Mouse (Mus musculus): ENCODE data around the gene Elp1. TPM values are rescaled to one million over a fixed set of nuclear protein-coding genes. Genes with fewer than 3 reads are reported as not detected.

Gene Elp1
- polyA plus RNA-seq (2016; fragmentation: Nextera tagmentation; extraction: Ambion mirVana) = 85.0 and 85.2 TPM in 2 replicates

- H3K4me2 ChIP-seq (replicated peaks) = peak within 1 kb of the TSS; percentile 69
- peak within 1 kb of the TSS; percentile 85 for H3K27ac ChIP-seq
- ATAC-seq (ENCODE audit: insufficient number of reproducible peaks, insufficient read depth, low FRiP score, low TSS enrichment) = peak; percentile 95
- H3K9ac ChIP-seq = peak within 1 kb of the TSS; percentile 92
- H3K4me1 ChIP-seq = peaks cover 16% of the 10 kb centered on the region
- H3K4me3 ChIP-seq = peak within 1 kb of the TSS; percentile 97
- no peaks in the 10 kb centered on the region for H3K27me3 ChIP-seq
- H3K36me3 ChIP-seq = peaks cover 42% of the 10 kb centered on the region
- H3K9me3 ChIP-seq = no peaks in the 10 kb centered on the region
- WGBS = under 1% methylated on average over 72 of the region's 72 CpGs
These were observed at the start of gene Elp1, which contains the start of gene Fam206a for GRCm38 (mm10) chr4:56801907-56802668. TSS of gene Elp1 (minus strand) at chr4:56802331. TSS of gene Fam206a (plus strand) at chr4:56802345.

GRCm38 (mm10) chr4:56850724-56851123 lies 48.6 kb upstream of the Elp1 start:
- no peak for ATAC-seq (ENCODE audit: insufficient number of reproducible peaks, insufficient read depth, low FRiP score, low TSS enrichment)
- H3K27ac ChIP-seq = no peak overlapping the region
- H3K9me3 ChIP-seq = no peaks in the 10 kb centered on the region
- 0 out of 2 replicates have a peak, but pooled peaks cover 12% of the 10 kb centered on the region for H3K4me1 ChIP-seq
- no peak overlapping the region for H3K4me2 ChIP-seq (replicated peaks)
- H3K4me3 ChIP-seq = no peak overlapping the region
- no peaks in the 10 kb centered on the region for H3K27me3 ChIP-seq
- 26% methylated on average over 6 of the region's 6 CpGs for WGBS
- no peak overlapping the region for H3K9ac ChIP-seq
- no peaks in the 10 kb centered on the region; the same call in 1 of the 2 replicates for H3K36me3 ChIP-seq

GRCm38 (mm10) chr4:56848044-56848443 lies 45.9 kb upstream of the Elp1 start:
- WGBS = 76% methylated on average over 6 of the region's 6 CpGs
- H3K9me3 ChIP-seq = no peaks in the 10 kb centered on the region
- no peak for ATAC-seq (ENCODE audit: insufficient number of reproducible peaks, insufficient read depth, low FRiP score, low TSS enrichment)
- no peak overlapping the region for H3K4me3 ChIP-seq
- no peaks in the 10 kb centered on the region for H3K27me3 ChIP-seq
- H3K27ac ChIP-seq = no peak overlapping the region
- H3K4me1 ChIP-seq = 0 out of 2 replicates have a peak, but pooled peaks cover 12% of the 10 kb centered on the region
- peaks cover 15% of the 10 kb centered on the region for H3K36me3 ChIP-seq
- no peak overlapping the region for H3K9ac ChIP-seq
- H3K4me2 ChIP-seq (replicated peaks) = no peak overlapping the region

GRCm38 (mm10) chr4:56847400-56847799 lies 45.3 kb upstream of the Elp1 start:
- no peak overlapping the region for H3K4me3 ChIP-seq
- 87% methylated on average over 3 of the region's 3 CpGs for WGBS
- no peak for ATAC-seq (ENCODE audit: insufficient number of reproducible peaks, insufficient read depth, low FRiP score, low TSS enrichment)

GRCm38 (mm10) chr4:56845896-56846533 lies 43.9 kb upstream of the Elp1 start:
- no peak overlapping the region for H3K27ac ChIP-seq
- H3K9me3 ChIP-seq = no peaks in the 10 kb centered on the region
- 58% methylated on average over 12 of the region's 12 CpGs for WGBS
- no peak overlapping the region for H3K9ac ChIP-seq
- peaks cover 16% of the 10 kb centered on the region for H3K36me3 ChIP-seq
- H3K4me2 ChIP-seq (replicated peaks) = no peak overlapping the region
- H3K27me3 ChIP-seq = no peaks in the 10 kb centered on the region
- no peak overlapping the region for H3K4me3 ChIP-seq
- H3K4me1 ChIP-seq = 0 out of 2 replicates have a peak, but pooled peaks cover 5% of the 10 kb centered on the region
- no peak for ATAC-seq (ENCODE audit: insufficient number of reproducible peaks, insufficient read depth, low FRiP score, low TSS enrichment)

More at GRCm38 (mm10) chr4:56847400-56847799, 45.3 kb upstream of the Elp1 start:
- Histone ChIP-seq H3K9me3 (no peaks in the 10 kb centered on the region), H3K4me1 (0 out of 2 replicates have a peak, but pooled peaks cover 12% of the 10 kb centered on the region), H3K27ac (no peak overlapping the region), H3K36me3 (peaks cover 15% of the 10 kb centered on the region), H3K27me3 (no peaks in the 10 kb centered on the region), H3K9ac (no peak overlapping the region), H3K4me2 (replicated peaks) (no peak overlapping the region)

GRCm38 (mm10) chr4:56844911-56845310 lies 42.8 kb upstream of the Elp1 start:
- WGBS = 90% methylated on average over 4 of the region's 4 CpGs
- ATAC-seq (ENCODE audit: insufficient number of reproducible peaks, insufficient read depth, low FRiP score, low TSS enrichment) = no peak
- H3K27me3 ChIP-seq = no peaks in the 10 kb centered on the region
- no peaks in the 10 kb centered on the region for H3K4me1 ChIP-seq
- H3K4me2 ChIP-seq (replicated peaks) = no peak overlapping the region
- peaks cover 23% of the 10 kb centered on the region for H3K36me3 ChIP-seq
- no peak overlapping the region for H3K9ac ChIP-seq
- H3K27ac ChIP-seq = no peak overlapping the region
- no peaks in the 10 kb centered on the region for H3K9me3 ChIP-seq
- H3K4me3 ChIP-seq = no peak overlapping the region

- Histone ChIP-seq H3K9ac (no peak overlapping the region), H3K27me3 (no peaks in the 10 kb centered on the region), H3K9me3 (no peaks in the 10 kb centered on the region), H3K36me3 (peaks cover 23% of the 10 kb centered on the region), H3K4me2 (replicated peaks) (no peak overlapping the region), H3K27ac (no peak overlapping the region), H3K4me1 (no peaks in the 10 kb centered on the region), H3K4me3 (no peak overlapping the region)
- 88% methylated on average over 2 of the region's 2 CpGs for WGBS
- no peak for ATAC-seq (ENCODE audit: insufficient number of reproducible peaks, insufficient read depth, low FRiP score, low TSS enrichment)
These were observed 41.8 kb upstream of the Elp1 start for GRCm38 (mm10) chr4:56843963-56844362.

- Histone ChIP-seq H3K36me3 (peaks cover 23% of the 10 kb centered on the region), H3K9me3 (no peaks in the 10 kb centered on the region), H3K9ac (no peak overlapping the region), H3K4me3 (no peak overlapping the region), H3K27ac (no peak overlapping the region), H3K4me1 (no peaks in the 10 kb centered on the region), H3K27me3 (no peaks in the 10 kb centered on the region), H3K4me2 (replicated peaks) (no peak overlapping the region)
- ATAC-seq (ENCODE audit: insufficient number of reproducible peaks, insufficient read depth, low FRiP score, low TSS enrichment) = no peak
- WGBS = 79% methylated on average over 7 of the region's 7 CpGs
These were observed 40.4 kb upstream of the Elp1 start for GRCm38 (mm10) chr4:56842501-56842900.

GRCm38 (mm10) chr4:56840297-56840696 lies 38.2 kb upstream of the Elp1 start:
- Histone ChIP-seq H3K4me1 (no peaks in the 10 kb centered on the region), H3K9me3 (no peaks in the 10 kb centered on the region), H3K9ac (no peak overlapping the region), H3K36me3 (peaks cover 31% of the 10 kb centered on the region), H3K27ac (no peak overlapping the region), H3K4me2 (replicated peaks) (no peak overlapping the region), H3K4me3 (no peak overlapping the region), H3K27me3 (no peaks in the 10 kb centered on the region)
- 85% methylated on average over 3 of the region's 3 CpGs for WGBS
- no peak for ATAC-seq (ENCODE audit: insufficient number of reproducible peaks, insufficient read depth, low FRiP score, low TSS enrichment)

GRCm38 (mm10) chr4:56837661-56838060 lies 35.5 kb upstream of the Elp1 start:
- 57% methylated on average over 6 of the region's 6 CpGs for WGBS
- no peak overlapping the region for H3K9ac ChIP-seq
- H3K4me2 ChIP-seq (replicated peaks) = no peak overlapping the region
- no peaks in the 10 kb centered on the region for H3K4me1 ChIP-seq
- no peak for ATAC-seq (ENCODE audit: insufficient number of reproducible peaks, insufficient read depth, low FRiP score, low TSS enrichment)
- no peaks in the 10 kb centered on the region for H3K27me3 ChIP-seq
- H3K27ac ChIP-seq = no peak overlapping the region
- no peak overlapping the region for H3K4me3 ChIP-seq
- peaks cover 34% of the 10 kb centered on the region for H3K36me3 ChIP-seq
- no peaks in the 10 kb centered on the region for H3K9me3 ChIP-seq

GRCm38 (mm10) chr4:56831998-56832397 lies 29.9 kb upstream of the Elp1 start:
- 80% methylated on average over 7 of the region's 7 CpGs for WGBS
- Histone ChIP-seq H3K27ac (no peak overlapping the region), H3K4me1 (no peaks in the 10 kb centered on the region), H3K9ac (no peak overlapping the region), H3K9me3 (no peaks in the 10 kb centered on the region), H3K4me2 (replicated peaks) (no peak overlapping the region), H3K36me3 (peaks cover 36% of the 10 kb centered on the region), H3K27me3 (no peaks in the 10 kb centered on the region), H3K4me3 (no peak overlapping the region)
- no peak for ATAC-seq (ENCODE audit: insufficient number of reproducible peaks, insufficient read depth, low FRiP score, low TSS enrichment)
